Mouse (Mus musculus) MEL (cell line): ENCODE measurements around the gene Mettl1. TPM values are rescaled to one million over a fixed set of nuclear protein-coding genes. Genes with fewer than 3 reads are reported as not detected.

Source experiments
- DNase-seq: peaks from one replicate; pipeline ENCODE4 v3.0.0; 2011; ENCODE audit warnings: low read depth, low spot score
- H3K27ac ChIP-seq: 2 replicates; pipeline ENCODE4 v1.5.1; 2012; ENCODE audit warnings: low read depth, mild to moderate bottlenecking, control low read depth, low read length, moderate library complexity; ENCODE audit not compliant: control insufficient read depth
- H3K27me3 ChIP-seq, 2 experiments: fragments of 150-350 bp in 1 of 2; sonication (generic) in 1 of 2; 2 replicates each; pipeline ENCODE4 v1.6.1; 2012; ENCODE audit warnings: low read length in 2 of 2, mild to moderate bottlenecking in 2 of 2, improper control_type of control experiment in 1 of 2, moderate library complexity in 1 of 2; ENCODE audit not compliant: insufficient read depth in 2 of 2, control insufficient read depth in 1 of 2
- H3K36me3 ChIP-seq, 2 experiments: 2 replicates each; pipeline ENCODE4 v1.6.1; 2012 to 2014; ENCODE audit warnings: low read length in 2 of 2, improper control_type of control experiment in 1 of 2, inconsistent platforms in 1 of 2, mild to moderate bottlenecking in 1 of 2; ENCODE audit not compliant: insufficient read depth in 2 of 2, control insufficient read depth in 1 of 2
- H3K4me1 ChIP-seq, 2 experiments: fragments of 150-350 bp in 1 of 2; sonication (generic) in 1 of 2; 2 replicates each; pipeline ENCODE4 v1.6.1; 2012; ENCODE audit warnings: low read length in 2 of 2, improper control_type of control experiment in 1 of 2, mild to moderate bottlenecking in 1 of 2; ENCODE audit not compliant: insufficient read depth in 2 of 2, control insufficient read depth in 1 of 2
- H3K4me3 ChIP-seq, 2 experiments: fragments of 150-350 bp in 1 of 2; sonication (generic) in 1 of 2; 2 replicates each; pipeline ENCODE4 v1.5.1; 2012; ENCODE audit warnings: low read depth in 2 of 2, low read length in 2 of 2, mild to moderate bottlenecking in 2 of 2, moderate library complexity in 2 of 2, control low read depth in 1 of 2, improper control_type of control experiment in 1 of 2; ENCODE audit not compliant: control insufficient read depth in 1 of 2, insufficient read depth in 1 of 2
- H3K79me2 ChIP-seq: 2 replicates; pipeline ENCODE4 v1.6.1; 2012; ENCODE audit warnings: mild to moderate bottlenecking, low read length, moderate library complexity; ENCODE audit not compliant: control insufficient read depth, poor library complexity, insufficient read depth
- H3K9ac ChIP-seq: 2 replicates; pipeline ENCODE4 v1.6.1; 2012; ENCODE audit warnings: low read depth, mild to moderate bottlenecking, control low read depth, low read length, moderate library complexity; ENCODE audit not compliant: control insufficient read depth, poor library complexity, severe bottlenecking
- H3K9me3 ChIP-seq: fragments of 150-350 bp; sonication (generic); replicated peaks from 2 replicates; pipeline ENCODE4 v1.6.1; 2012; ENCODE audit warnings: mild to moderate bottlenecking, low read length, improper control_type of control experiment, moderate library complexity; ENCODE audit not compliant: insufficient read depth
- BHLHE40 ChIP-seq: IDR thresholded peaks from 2 replicates; pipeline ENCODE4 v1.6.1; 2012; ENCODE audit warnings: low read depth, mild to moderate bottlenecking, inconsistent platforms, low read length, improper control_type of control experiment, borderline replicate concordance
- CHD1 ChIP-seq: IDR thresholded peaks from 2 replicates; pipeline ENCODE4 v1.6.1; 2012; ENCODE audit warnings: low read depth, mild to moderate bottlenecking, inconsistent platforms, low read length, improper control_type of control experiment
- CHD2 ChIP-seq: IDR thresholded peaks from 2 replicates; pipeline ENCODE4 v1.6.1; 2011; ENCODE audit warnings: low read length, improper control_type of control experiment
- CTCF ChIP-seq, 3 experiments: IDR thresholded peaks in 2 of 3; conservative IDR thresholded peaks in 1 of 3; 2 replicates each; pipeline ENCODE4 v1.5.1; 2011 to 2012; ENCODE audit warnings: low read length in 3 of 3, low read depth in 2 of 3, mild to moderate bottlenecking in 2 of 3, improper control_type of control experiment in 1 of 3, inconsistent platforms in 1 of 3, mixed read lengths in 1 of 3, moderate library complexity in 1 of 3; ENCODE audit not compliant: control insufficient read depth in 1 of 3, insufficient read depth in 1 of 3, poor library complexity in 1 of 3, severe bottlenecking in 1 of 3
- ELF1 ChIP-seq: IDR thresholded peaks from 2 replicates; pipeline ENCODE4 v1.6.1; 2014; ENCODE audit warnings: low read depth, mild to moderate bottlenecking, inconsistent platforms, low read length, improper control_type of control experiment, moderate library complexity
- ETS1 ChIP-seq: IDR thresholded peaks from 2 replicates; pipeline ENCODE4 v1.6.1; 2012; ENCODE audit warnings: low read depth, mild to moderate bottlenecking, inconsistent platforms, low read length, improper control_type of control experiment, moderate library complexity
- GABPA ChIP-seq: IDR thresholded peaks from 2 replicates; pipeline ENCODE4 v1.6.1; 2012; ENCODE audit warnings: low read depth, mild to moderate bottlenecking, inconsistent platforms, low read length, improper control_type of control experiment, moderate library complexity
- GATA1 ChIP-seq: IDR thresholded peaks from 2 replicates; pipeline ENCODE4 v1.6.1; 2011; ENCODE audit warnings: low read depth, low read length, improper control_type of control experiment
- KAT2A ChIP-seq: conservative IDR thresholded peaks from 2 replicates; pipeline ENCODE4 v1.6.1; 2012; ENCODE audit warnings: low read depth, low read length, improper control_type of control experiment, inconsistent platforms
- MAFK ChIP-seq: IDR thresholded peaks from 2 replicates; pipeline ENCODE4 v1.6.1; 2011; ENCODE audit warnings: low read depth, mild to moderate bottlenecking, low read length, improper control_type of control experiment, borderline replicate concordance
- MAX ChIP-seq: IDR thresholded peaks from 2 replicates; pipeline ENCODE4 v1.6.1; 2011; ENCODE audit warnings: low read length, improper control_type of control experiment
- MYB ChIP-seq: IDR thresholded peaks from 2 replicates; pipeline ENCODE4 v1.6.1; 2011; ENCODE audit warnings: mild to moderate bottlenecking, low read depth, low read length, improper control_type of control experiment
- RAD21 ChIP-seq: IDR thresholded peaks from 2 replicates; pipeline ENCODE4 v1.6.1; 2011; ENCODE audit warnings: mild to moderate bottlenecking, low read depth, low read length, improper control_type of control experiment
- SMC3 ChIP-seq: IDR thresholded peaks from 2 replicates; pipeline ENCODE4 v1.6.1; 2011; ENCODE audit warnings: low read depth, low read length, improper control_type of control experiment
- TBP ChIP-seq: IDR thresholded peaks from 2 replicates; pipeline ENCODE4 v1.8.0; 2011; ENCODE audit warnings: low read depth, low read length, improper control_type of control experiment
- TCF12 ChIP-seq: IDR thresholded peaks from 2 replicates; pipeline ENCODE4 v1.6.1; 2014; ENCODE audit warnings: low read depth, mild to moderate bottlenecking, inconsistent platforms, low read length, improper control_type of control experiment, moderate library complexity
- USF1 ChIP-seq: IDR thresholded peaks from 2 replicates; pipeline ENCODE4 v1.6.1; 2014; ENCODE audit warnings: low read depth, mild to moderate bottlenecking, inconsistent platforms, low read length, improper control_type of control experiment, moderate library complexity
- ZNF384 ChIP-seq: IDR thresholded peaks from 2 replicates; pipeline ENCODE4 v1.6.1; 2012; ENCODE audit warnings: low read depth, mild to moderate bottlenecking, inconsistent platforms, low read length, improper control_type of control experiment
- polyA plus RNA-seq, 2 experiments: library from polyadenylated mRNA; stranded (reverse) in 1 of 2; unstranded in 1 of 2; fragments of >175 nt in 1 of 2; fragments of >200 nt in 1 of 2; gene quantifications; 2 replicates each; pipeline versions ENCODE4 v1.2.1 to v1.2.4; 2012; ENCODE audit warnings: low replicate concordance in 2 of 2, low read depth in 1 of 2; ENCODE audit not compliant: insufficient read length in 2 of 2, insufficient read depth in 1 of 2, missing spikeins in 1 of 2
- total RNA-seq: library from RNA; depleted of rRNA; stranded (reverse); fragments of 300-350 nt; gene quantifications from 2 replicates; pipeline ENCODE4 v1.2.3, GENCODE M21; 2012

Gene Mettl1
- total and polyA plus RNA-seq, 3 experiments: 35.3 to 67.3 TPM; not detected in 1

- TF ChIP-seq ELF1: no peak
- no peak for TF ChIP-seq GABPA
- TF ChIP-seq RAD21: no peak
- TF ChIP-seq TBP: no peak
- TF ChIP-seq KAT2A: no peak
- no peak for TF ChIP-seq SMC3
- TF ChIP-seq USF1: no peak
- TF ChIP-seq BHLHE40: no peak
- TF ChIP-seq ZNF384: no peak
- DNase-seq: no peak
- Histone ChIP-seq H3K4me1 (peaks cover 6 to 19% of the 10 kb centered on the region in 2 experiments), H3K4me3 (no peak overlapping the region), H3K79me2 (peaks cover 9% of the 10 kb centered on the region; the same call in 1 of the 2 replicates), H3K9me3 (no peaks in the 10 kb centered on the region), H3K27me3 (no peaks in the 10 kb centered on the region), H3K9ac (peak overlapping the region; percentile 74; the same call in 1 of the 2 replicates), H3K36me3 (peaks cover 0 to 14% of the 10 kb centered on the region in 2 experiments; a peak in 3 of 4 replicates), H3K27ac (no peak overlapping the region)
Observed at GRCm38 (mm10) chr10:127002765-127003164, 38.4 kb upstream of the Mettl1 start.

DNA sequence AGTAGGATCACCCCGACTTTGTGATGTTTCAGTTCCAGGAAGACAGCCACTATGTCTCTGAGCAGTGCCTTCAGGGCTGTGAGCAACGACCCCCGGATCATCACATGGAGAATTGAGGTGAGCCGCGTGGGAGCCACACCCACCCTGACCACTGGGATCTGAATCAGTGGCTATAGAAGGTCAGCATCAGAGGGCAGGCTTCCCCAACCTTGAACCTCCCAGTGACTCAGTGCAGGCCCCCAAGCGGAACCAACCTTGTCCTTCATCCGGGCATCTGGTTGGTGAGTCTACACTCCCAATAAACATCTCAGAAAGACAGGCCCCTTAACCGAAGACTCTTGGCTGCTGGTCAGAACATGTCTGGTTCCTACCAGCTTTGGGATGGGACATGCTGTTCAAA, 37.9 kb upstream of the Mettl1 start:
- no peak overlapping the region for H3K27ac ChIP-seq
- peaks cover 9% of the 10 kb centered on the region; the same call in 1 of the 2 replicates for H3K79me2 ChIP-seq
- H3K9me3 ChIP-seq: no peaks in the 10 kb centered on the region
- H3K9ac ChIP-seq: no peak overlapping the region
- peaks cover 6 to 18% of the 10 kb centered on the region in 2 experiments for H3K4me1 ChIP-seq
- TF ChIP-seq MAX (no peak), GATA1 (no peak), MYB (no peak), CHD2 (no peak), ELF1 (no peak), ETS1 (no peak), CHD1 (no peak), TCF12 (no peak), MAFK (no peak), CTCF (IDR thresholded peaks at IDR 0.05 in 2 of 3, conservative IDR thresholded peaks at IDR 0.05 in 1 of 3; ENCODE audit: control insufficient read depth in 1 of 3, insufficient read depth in 1 of 3, low read depth in 2 of 3, low read length in 3 of 3, poor library complexity in 1 of 3, severe bottlenecking in 1 of 3) (no peak)
- DNase-seq: no peak
- H3K4me3 ChIP-seq: no peak overlapping the region
- peaks cover 0 to 14% of the 10 kb centered on the region in 2 experiments; a peak in 3 of 4 replicates for H3K36me3 ChIP-seq
- H3K27me3 ChIP-seq: no peaks in the 10 kb centered on the region
